Mouse (Mus musculus) large intestine, adult 2 months (tissue): ENCODE measurements around the gene Clec2h. TPM values are rescaled to one million over a fixed set of nuclear protein-coding genes. Genes with fewer than 3 reads are reported as not detected.

ENCODE experiments used
- DNase-seq: peaks from one replicate; pipeline ENCODE4 v3.0.0-alpha.2; 2012; ENCODE audit warnings: low read depth, low spot score
- WGBS: fragments of 180-500 bp; shearing (Covaris S2); methylation state at CpG from one replicate; pipeline ENCODE4 v1.1.7; 2018; 5-methylcytosine and 5-hydroxymethylcytosine counted together
- polyA plus RNA-seq: library from polyadenylated mRNA; depleted of rRNA; stranded (reverse); fragments of >200 nt; gene quantifications from 2 replicates; pipeline ENCODE4 v1.2.3, GENCODE M21; 2012; rRNA removed

The Clec2h gene
- polyA plus RNA-seq, 1 experiment = 252 TPM

GRCm38 (mm10) chr6:128701691-128702090, 39.5 kb downstream of the Clec2h start:
- no peak for DNase-seq
- WGBS = 79% methylated on average over 3 of the region's 3 CpGs

- 85% methylated on average over 4 of the region's 4 CpGs for WGBS
Measured at GRCm38 (mm10) chr6:128722959-128723358, 60.8 kb downstream of the Clec2h start, which contains the start of gene Klrb1. Klrb1 (minus strand) TSS chr6:128723059.

More at GRCm38 (mm10) chr6:128722959-128723358, 60.8 kb downstream of the Clec2h start, which contains the start of gene Klrb1:
- DNase-seq = no peak

Other genes starting within 250 kb of the Clec2h start
- 18.7 and 19.3 TPM in 2 replicates for gene Itfg2, start 237.5 kb upstream of the Clec2h start, polyA plus RNA-seq
- gene Fkbp4, start 223.7 kb upstream of the Clec2h start, polyA plus RNA-seq = 162 and 189 TPM in 2 replicates
- gene Pzp, start 135.7 kb upstream of the Clec2h start, polyA plus RNA-seq = 0.02 and 0.15 TPM in 2 replicates
- 0.24 and 0.71 TPM in 2 replicates for gene A2ml1, start 80.8 kb upstream of the Clec2h start, polyA plus RNA-seq
- 0.30 and 0.41 TPM in 2 replicates for gene Klrb1a, start 38.9 kb upstream of the Clec2h start, polyA plus RNA-seq
- gene Klrb1, start 60.7 kb downstream of the Clec2h start, polyA plus RNA-seq = 0.26 and 0.27 TPM in 2 replicates
- gene Klrb1c, start 126.8 kb downstream of the Clec2h start, polyA plus RNA-seq = 0.21 and 0.31 TPM in 2 replicates
- 1.6 TPM in 1 of 2 replicates, not detected in the other for gene Gm44511, start 163.9 kb downstream of the Clec2h start, polyA plus RNA-seq
- gene Klrb1b, start 163.9 kb downstream of the Clec2h start, polyA plus RNA-seq = 0.79 and 0.93 TPM in 2 replicates
- 0.25 and 0.59 TPM in 2 replicates for gene Clec2i, start 225.2 kb downstream of the Clec2h start, polyA plus RNA-seq
- gene BC035044, start 228.7 kb downstream of the Clec2h start, polyA plus RNA-seq = 2.2 and 2.6 TPM in 2 replicates